Mouse (Mus musculus): ENCODE measurements at regions not wholly inside any gene's neighbourhood (a gene's known extent, or its start where the extent isn't known, plus 50 kb on each side); places are given as distances from the start of the nearest gene placed in this dataset.

DNA sequence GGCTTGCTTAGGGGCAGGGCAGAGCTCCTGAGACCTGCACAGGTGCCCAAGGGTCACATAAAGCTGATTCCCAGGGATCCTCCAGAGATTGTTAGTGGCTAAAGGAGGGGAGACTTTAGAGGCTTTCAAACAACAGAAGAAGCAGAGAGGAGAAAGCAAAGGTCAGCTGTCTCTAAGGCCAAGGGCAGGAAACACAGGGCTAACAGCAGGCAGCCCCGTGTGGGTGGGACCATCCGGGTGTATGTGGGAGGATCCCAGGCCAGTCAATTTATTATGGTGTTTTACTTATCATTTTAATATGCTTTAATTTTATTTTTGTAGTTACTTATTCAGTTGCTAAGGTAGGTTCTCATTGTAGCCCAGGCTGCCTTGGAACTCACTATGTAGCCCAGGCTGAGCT is 317.1 kb downstream of the Matn1 start:
- Histone ChIP-seq H3K36me3 (ENCODE audit: control insufficient read depth, insufficient read depth, low read length, poor library complexity, severe bottlenecking) (no peaks in the 10 kb centered on the region), H3K9ac (ENCODE audit: low read depth, poor library complexity, severe bottlenecking) (no peak overlapping the region), H3K4me1 (ENCODE audit: control insufficient read depth, insufficient read depth, low read length) (no peaks in the 10 kb centered on the region), H3K4me3 (ENCODE audit: low read depth, low read length) (no peak overlapping the region), H3K27me3 (ENCODE audit: control insufficient read depth, insufficient read depth, low read length, poor library complexity, severe bottlenecking) (no peaks in the 10 kb centered on the region), H3K27ac (ENCODE audit: insufficient read depth, low read length) (no peak overlapping the region), H3K9me3 (replicated peaks; ENCODE audit: control insufficient read depth, insufficient read depth, low read length, poor library complexity, severe bottlenecking) (no peaks in the 10 kb centered on the region)
- TF ChIP-seq CTCF (IDR thresholded peaks at IDR 0.05; ENCODE audit: low read depth, low read length) (no peak), POLR2A (IDR thresholded peaks at IDR 0.05; ENCODE audit: insufficient read depth, low read length) (no peak), EP300 (IDR thresholded peaks at IDR 0.05; ENCODE audit: insufficient read depth, low read depth, low read length) (no peak)

DNA sequence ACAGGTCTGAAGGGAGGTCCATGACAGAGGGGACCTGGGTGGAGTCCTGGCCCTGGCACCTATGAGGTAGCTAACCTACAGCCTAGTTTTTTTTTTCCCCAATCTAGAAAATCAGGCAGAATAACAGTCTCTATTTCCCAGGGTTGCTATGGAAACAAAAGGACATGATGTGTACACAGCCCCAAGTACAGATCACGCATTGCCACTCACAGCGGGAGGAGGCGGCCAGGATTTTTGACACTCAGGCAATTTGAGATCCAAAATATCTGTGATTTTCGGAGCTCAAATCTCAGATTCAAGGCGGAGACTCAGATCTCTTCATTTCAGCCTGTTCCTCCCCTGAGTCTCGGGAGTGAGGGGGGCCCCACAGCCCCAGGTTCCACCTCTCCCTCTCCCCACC is 318.7 kb downstream of the Matn1 start:
- H3K36me3 ChIP-seq (ENCODE audit: control insufficient read depth, insufficient read depth, low read length, poor library complexity, severe bottlenecking): no peaks in the 10 kb centered on the region
- no peaks in the 10 kb centered on the region for H3K9me3 ChIP-seq (replicated peaks; ENCODE audit: control insufficient read depth, insufficient read depth, low read length, poor library complexity, severe bottlenecking)
- H3K27me3 ChIP-seq (ENCODE audit: control insufficient read depth, insufficient read depth, low read length, poor library complexity, severe bottlenecking): no peaks in the 10 kb centered on the region
- H3K9ac ChIP-seq (ENCODE audit: low read depth, poor library complexity, severe bottlenecking): no peak overlapping the region
- TF ChIP-seq POLR2A (IDR thresholded peaks at IDR 0.05; ENCODE audit: insufficient read depth, low read length) (no peak), CTCF (IDR thresholded peaks at IDR 0.05; ENCODE audit: low read depth, low read length) (no peak), EP300 (IDR thresholded peaks at IDR 0.05; ENCODE audit: insufficient read depth, low read depth, low read length) (no peak)
- no peak overlapping the region for H3K27ac ChIP-seq (ENCODE audit: insufficient read depth, low read length)
- no peaks in the 10 kb centered on the region for H3K4me1 ChIP-seq (ENCODE audit: control insufficient read depth, insufficient read depth, low read length)
- H3K4me3 ChIP-seq (ENCODE audit: low read depth, low read length): no peak overlapping the region

DNA sequence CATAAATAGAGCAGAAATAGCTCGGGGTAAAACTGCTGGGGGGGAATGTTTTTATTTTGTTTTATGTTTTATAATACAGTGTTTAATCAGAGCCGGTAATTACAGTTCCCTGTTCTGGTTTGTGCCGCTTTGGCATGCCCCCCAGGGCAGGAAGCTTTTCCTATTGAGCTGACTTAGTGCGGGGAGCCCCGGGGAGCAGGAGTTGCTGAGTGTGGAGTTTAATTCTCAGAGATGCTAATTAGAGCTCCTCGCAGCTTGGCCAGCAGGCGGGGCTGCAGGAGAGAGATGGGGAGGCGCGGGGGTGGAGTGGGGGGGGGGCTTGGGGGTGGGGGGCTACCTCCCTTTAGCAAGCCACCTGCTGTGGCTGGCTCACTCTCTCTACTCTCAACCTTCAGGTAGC is 322.6 kb downstream of the Matn1 start:
- H3K9ac ChIP-seq (ENCODE audit: low read depth, poor library complexity, severe bottlenecking): no peak overlapping the region
- no peak overlapping the region for H3K27ac ChIP-seq (ENCODE audit: insufficient read depth, low read length)
- no peaks in the 10 kb centered on the region for H3K4me1 ChIP-seq (ENCODE audit: control insufficient read depth, insufficient read depth, low read length)
- no peaks in the 10 kb centered on the region for H3K27me3 ChIP-seq (ENCODE audit: control insufficient read depth, insufficient read depth, low read length, poor library complexity, severe bottlenecking)
- no peak for TF ChIP-seq EP300 (IDR thresholded peaks at IDR 0.05; ENCODE audit: insufficient read depth, low read depth, low read length)
- TF ChIP-seq POLR2A (IDR thresholded peaks at IDR 0.05; ENCODE audit: insufficient read depth, low read length): no peak
- no peak for TF ChIP-seq CTCF (IDR thresholded peaks at IDR 0.05; ENCODE audit: low read depth, low read length)
- no peaks in the 10 kb centered on the region for H3K9me3 ChIP-seq (replicated peaks; ENCODE audit: control insufficient read depth, insufficient read depth, low read length, poor library complexity, severe bottlenecking)
- H3K4me3 ChIP-seq (ENCODE audit: low read depth, low read length): no peak overlapping the region
- H3K36me3 ChIP-seq (ENCODE audit: control insufficient read depth, insufficient read depth, low read length, poor library complexity, severe bottlenecking): no peaks in the 10 kb centered on the region

DNA sequence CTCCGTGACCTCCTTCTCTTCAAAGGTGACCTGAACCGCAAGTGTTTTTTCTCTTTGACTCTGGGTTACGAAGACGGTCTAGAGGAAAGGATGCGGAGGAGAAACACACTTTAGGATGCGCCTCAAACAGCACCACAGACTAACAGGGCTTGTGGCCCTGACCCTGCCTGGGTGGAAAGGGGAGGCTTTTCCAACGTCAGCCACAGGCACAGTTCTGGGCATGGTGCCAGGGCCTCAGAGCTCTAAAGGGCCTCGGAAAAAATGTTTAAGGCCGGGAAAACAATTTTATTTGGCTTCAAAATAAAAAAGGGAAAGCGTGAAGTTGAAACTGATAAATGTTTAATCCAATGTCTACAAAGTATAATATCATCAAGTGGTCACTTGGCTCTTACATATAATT is 323.6 kb downstream of the Matn1 start:
- no peaks in the 10 kb centered on the region for H3K27me3 ChIP-seq (ENCODE audit: control insufficient read depth, insufficient read depth, low read length, poor library complexity, severe bottlenecking)
- no peak overlapping the region for H3K27ac ChIP-seq (ENCODE audit: insufficient read depth, low read length)
- no peak overlapping the region for H3K9ac ChIP-seq (ENCODE audit: low read depth, poor library complexity, severe bottlenecking)

DNA sequence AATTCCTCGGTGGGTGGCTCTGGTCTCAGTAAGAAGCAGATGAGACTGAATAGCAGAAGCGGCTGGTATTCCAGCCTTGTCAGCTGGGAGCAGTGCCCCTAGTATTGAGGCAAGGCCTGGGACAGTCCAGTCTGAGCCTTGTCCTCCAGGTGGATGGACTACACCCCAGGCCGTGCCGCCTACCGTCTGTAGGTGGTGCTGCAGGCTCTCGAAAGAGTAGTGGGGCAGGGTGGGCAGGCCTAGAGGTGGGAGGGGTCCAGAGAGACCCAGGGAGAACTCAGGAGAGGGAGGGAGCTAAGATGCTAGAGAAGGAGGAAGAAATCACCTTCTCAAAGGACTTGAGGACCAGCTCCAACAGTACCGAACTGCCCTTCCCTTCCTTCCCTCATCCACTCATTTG is 326.0 kb downstream of the Matn1 start:
- no peaks in the 10 kb centered on the region for H3K9me3 ChIP-seq (replicated peaks; ENCODE audit: control insufficient read depth, insufficient read depth, low read length, poor library complexity, severe bottlenecking)
- no peak overlapping the region for H3K27ac ChIP-seq (ENCODE audit: insufficient read depth, low read length)
- H3K4me1 ChIP-seq (ENCODE audit: control insufficient read depth, insufficient read depth, low read length): no peaks in the 10 kb centered on the region
- no peak overlapping the region for H3K9ac ChIP-seq (ENCODE audit: low read depth, poor library complexity, severe bottlenecking)
- TF ChIP-seq POLR2A (IDR thresholded peaks at IDR 0.05; ENCODE audit: insufficient read depth, low read length): no peak
- TF ChIP-seq CTCF (IDR thresholded peaks at IDR 0.05; ENCODE audit: low read depth, low read length): peak; percentile 59
- H3K4me3 ChIP-seq (ENCODE audit: low read depth, low read length): no peak overlapping the region
- H3K36me3 ChIP-seq (ENCODE audit: control insufficient read depth, insufficient read depth, low read length, poor library complexity, severe bottlenecking): no peaks in the 10 kb centered on the region
- H3K27me3 ChIP-seq (ENCODE audit: control insufficient read depth, insufficient read depth, low read length, poor library complexity, severe bottlenecking): no peaks in the 10 kb centered on the region

More for the DNA sequence above, 323.6 kb downstream of the Matn1 start:
- TF ChIP-seq CTCF (IDR thresholded peaks at IDR 0.05; ENCODE audit: low read depth, low read length) (no peak), EP300 (IDR thresholded peaks at IDR 0.05; ENCODE audit: insufficient read depth, low read depth, low read length) (no peak), POLR2A (IDR thresholded peaks at IDR 0.05; ENCODE audit: insufficient read depth, low read length) (no peak)
- Histone ChIP-seq H3K9me3 (replicated peaks; ENCODE audit: control insufficient read depth, insufficient read depth, low read length, poor library complexity, severe bottlenecking) (no peaks in the 10 kb centered on the region), H3K4me3 (ENCODE audit: low read depth, low read length) (no peak overlapping the region), H3K36me3 (ENCODE audit: control insufficient read depth, insufficient read depth, low read length, poor library complexity, severe bottlenecking) (no peaks in the 10 kb centered on the region), H3K4me1 (ENCODE audit: control insufficient read depth, insufficient read depth, low read length) (no peaks in the 10 kb centered on the region)

DNA sequence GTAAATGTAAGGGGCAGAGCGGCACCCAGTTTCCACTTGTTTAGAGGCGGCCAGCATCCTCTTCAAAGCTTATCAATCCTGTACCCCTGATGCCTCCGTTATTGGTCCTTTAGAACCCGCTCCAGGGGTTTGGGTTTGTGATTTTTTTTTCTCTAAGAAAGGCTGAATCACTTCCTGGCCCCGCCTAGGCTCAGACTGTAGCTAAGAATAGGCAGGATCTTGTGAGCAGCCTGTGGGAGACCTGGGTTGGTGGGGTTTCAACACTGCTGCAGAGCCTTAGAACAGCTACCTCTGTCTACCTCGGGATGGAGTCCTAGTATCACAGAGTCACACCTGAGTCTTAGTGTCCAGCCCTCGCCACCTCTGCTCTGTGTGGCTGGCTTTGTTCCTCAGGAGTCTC is 327.9 kb downstream of the Matn1 start:
- H3K27ac ChIP-seq (ENCODE audit: insufficient read depth, low read length): no peak overlapping the region
- TF ChIP-seq POLR2A (IDR thresholded peaks at IDR 0.05; ENCODE audit: insufficient read depth, low read length): no peak
- TF ChIP-seq CTCF (IDR thresholded peaks at IDR 0.05; ENCODE audit: low read depth, low read length): no peak
- TF ChIP-seq EP300 (IDR thresholded peaks at IDR 0.05; ENCODE audit: insufficient read depth, low read depth, low read length): no peak
- H3K9me3 ChIP-seq (replicated peaks; ENCODE audit: control insufficient read depth, insufficient read depth, low read length, poor library complexity, severe bottlenecking): no peaks in the 10 kb centered on the region
- H3K36me3 ChIP-seq (ENCODE audit: control insufficient read depth, insufficient read depth, low read length, poor library complexity, severe bottlenecking): no peaks in the 10 kb centered on the region
- H3K27me3 ChIP-seq (ENCODE audit: control insufficient read depth, insufficient read depth, low read length, poor library complexity, severe bottlenecking): no peaks in the 10 kb centered on the region
- no peaks in the 10 kb centered on the region for H3K4me1 ChIP-seq (ENCODE audit: control insufficient read depth, insufficient read depth, low read length)
- no peak overlapping the region for H3K4me3 ChIP-seq (ENCODE audit: low read depth, low read length)
- H3K9ac ChIP-seq (ENCODE audit: low read depth, poor library complexity, severe bottlenecking): no peak overlapping the region

All from ES-Bruce4 (cell line).